Mouse (Mus musculus) kidney, adult 2 months (tissue): ENCODE results near the gene Stip1.

ENCODE experiments used
- CTCF ChIP-seq: fragments of 200-500 bp; conservative IDR thresholded peaks from 2 replicates; pipeline ENCODE4 v1.5.1; 2011; ENCODE audit warnings: low read depth, mild to moderate bottlenecking, control low read depth, low read length, moderate library complexity, mixed read lengths; ENCODE audit not compliant: insufficient read depth, insufficient read length
- POLR2A ChIP-seq: fragments of 200-500 bp; IDR thresholded peaks from one replicate; pipeline ENCODE4 v1.6.1; 2011; ENCODE audit warnings: low read depth, low read length, control low read depth

- TF ChIP-seq CTCF (no peak), POLR2A (no peak)
Observed at GRCm38 (mm10) chr19:7081516-7082266, 41.9 kb upstream of the Stip1 start.
